Mouse (Mus musculus) layer of hippocampus, postnatal 36 days (tissue): ENCODE results near the gene Cblb. TPM values are rescaled to one million over a fixed set of nuclear protein-coding genes. Genes with fewer than 3 reads are reported as not detected.

Experiments
- DNase-seq, 2 experiments: peaks; one replicate each; pipeline ENCODE4 v3.0.0; 2022
- total RNA-seq, 2 experiments: library from RNA; stranded (reverse); gene quantifications; 2 replicates each; pipeline ENCODE4 v1.2.3; 2021

Cblb gene
- total RNA-seq, 2 experiments from 2014 or later: 39.2 to 43.4 TPM

DNA sequence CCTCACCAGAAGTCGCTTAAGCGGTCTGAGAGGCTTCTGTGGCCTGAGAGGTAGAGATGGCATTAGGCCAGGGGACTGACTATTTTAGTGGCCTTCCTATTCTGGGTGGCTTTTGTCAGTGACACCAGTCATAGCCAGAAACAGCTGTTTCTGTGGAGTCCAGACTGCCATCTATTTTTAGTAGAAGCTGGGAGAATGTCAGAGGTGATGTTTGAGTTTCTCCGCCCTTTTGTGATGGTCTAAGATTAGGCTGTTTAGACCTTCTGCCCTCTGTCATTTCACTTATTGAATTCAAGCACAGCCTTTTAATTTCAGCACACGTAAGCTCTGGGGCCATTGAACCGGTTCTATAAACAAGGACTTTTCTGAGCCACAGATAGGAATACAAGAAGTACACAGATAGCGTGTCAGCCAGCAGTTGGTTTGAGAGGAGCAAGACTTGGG lies 40.8 kb downstream of the Cblb start:
- no peak for DNase-seq

DNA sequence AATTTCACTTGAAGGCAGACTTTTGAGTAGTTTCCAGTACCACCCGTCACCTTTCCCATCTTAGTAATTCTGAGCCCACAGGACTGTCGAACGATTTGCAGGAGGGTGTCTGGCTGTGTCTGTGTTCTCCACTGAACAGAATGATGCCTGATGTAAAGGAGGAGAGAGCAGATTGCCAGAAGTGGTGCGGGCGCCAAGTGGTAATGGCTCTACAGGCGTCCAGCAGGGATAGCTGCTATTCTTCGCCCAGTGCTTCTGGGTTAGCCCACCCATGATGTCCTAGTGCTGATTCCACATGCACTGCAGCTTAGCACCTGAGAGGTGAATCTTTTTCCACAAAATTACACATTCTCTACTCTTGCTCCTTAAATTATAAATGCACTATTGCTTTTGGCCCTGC lies 45.6 kb downstream of the Cblb start:
- no peak for DNase-seq

DNA sequence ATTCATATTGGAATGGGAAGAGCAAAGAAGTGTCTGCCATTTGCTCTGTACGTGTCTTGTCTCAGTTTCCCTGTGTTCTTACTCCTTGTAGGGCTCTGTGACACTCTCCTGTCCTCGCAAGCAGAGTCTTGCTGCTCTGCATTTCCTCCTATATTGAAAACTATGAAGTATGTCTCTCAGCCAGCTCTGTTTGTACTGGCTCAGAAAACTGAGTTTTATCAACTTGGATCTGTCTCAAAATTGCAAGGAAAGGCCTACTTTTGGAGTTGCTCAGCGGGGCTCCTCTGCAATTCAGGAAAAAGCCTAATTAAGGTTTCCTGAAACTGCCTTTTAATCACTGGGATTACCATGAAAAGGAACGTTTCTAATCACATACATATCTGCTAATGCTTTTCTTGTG lies 46.9 kb downstream of the Cblb start:
- no peak for DNase-seq

- DNase-seq: no peak
Measured at GRCm38 (mm10) chr16:52078758-52079474, 47.9 kb downstream of the Cblb start.

- no peak for DNase-seq
Measured at GRCm38 (mm10) chr16:52079475-52079823, 48.4 kb downstream of the Cblb start.

DNA sequence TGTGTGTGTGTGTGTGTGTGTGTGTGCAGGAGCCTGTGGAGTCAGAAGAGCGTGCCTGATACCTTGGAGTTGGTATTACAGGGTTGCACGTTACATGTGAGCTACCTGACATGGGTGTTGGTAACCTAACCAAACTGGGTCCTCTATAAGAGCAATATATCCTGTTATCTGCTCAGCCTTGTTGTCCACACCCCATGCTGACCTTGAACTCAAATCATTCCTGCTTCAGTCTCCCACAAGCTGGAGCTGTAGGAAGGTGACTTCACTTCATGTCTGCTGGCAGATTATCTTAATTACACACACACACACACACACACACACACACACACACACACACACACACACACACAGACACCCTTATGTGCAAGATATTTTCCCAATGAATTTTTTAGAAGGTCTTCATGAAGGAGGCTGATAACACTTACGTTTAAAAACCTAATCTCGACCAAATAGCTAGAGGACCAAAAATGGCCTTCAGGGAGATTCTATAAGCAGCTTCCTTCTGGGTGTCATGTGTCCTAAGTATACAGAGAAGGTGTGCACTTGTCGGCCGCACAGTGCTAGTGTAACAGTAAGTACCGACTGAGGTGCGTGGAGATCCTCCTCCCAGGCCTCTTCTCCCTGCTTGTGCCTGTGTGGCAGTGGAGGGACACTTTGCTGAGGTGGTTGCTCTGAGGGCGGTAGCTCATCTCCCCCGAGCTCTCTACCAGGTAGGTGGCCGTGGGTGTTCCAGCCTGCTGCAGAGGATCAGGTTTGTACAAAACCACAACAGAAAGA lies 49.8 kb downstream of the Cblb start:
- DNase-seq: no peak

GRCm38 (mm10) chr16:52081756-52082155 lies 50.7 kb downstream of the Cblb start:
- no peak for DNase-seq

DNA sequence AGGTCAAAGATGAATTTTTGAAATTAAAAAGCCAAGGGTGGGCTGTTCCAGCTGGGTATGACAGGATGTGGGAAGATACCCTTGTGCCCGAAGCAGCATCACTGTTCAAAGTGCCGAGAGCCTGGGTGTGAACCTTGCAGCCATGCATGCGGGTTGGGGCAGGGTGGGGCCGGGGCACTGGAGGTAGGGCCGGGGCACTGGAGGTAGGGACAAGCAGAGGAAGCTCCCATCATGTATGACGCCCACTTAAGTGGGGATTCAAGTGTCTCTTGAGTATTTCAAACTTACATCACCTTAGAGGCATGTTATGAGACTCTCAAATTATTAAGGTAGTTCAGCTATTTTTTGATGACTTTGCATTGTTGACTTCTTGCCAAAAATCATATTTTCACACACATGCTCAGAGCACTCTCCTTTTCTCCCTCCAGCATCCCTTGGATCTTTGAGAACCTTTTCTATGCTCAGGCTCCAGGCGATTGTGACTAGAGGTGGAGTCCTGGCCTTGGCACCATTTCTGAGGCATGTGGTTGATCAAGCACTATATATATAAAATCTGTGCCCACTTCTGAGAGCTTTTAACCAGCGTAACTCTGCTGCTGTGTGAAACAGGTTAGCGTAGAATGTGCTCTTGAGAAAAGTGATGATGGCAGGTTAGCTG lies 55.9 kb downstream of the Cblb start:
- DNase-seq: no peak

DNA sequence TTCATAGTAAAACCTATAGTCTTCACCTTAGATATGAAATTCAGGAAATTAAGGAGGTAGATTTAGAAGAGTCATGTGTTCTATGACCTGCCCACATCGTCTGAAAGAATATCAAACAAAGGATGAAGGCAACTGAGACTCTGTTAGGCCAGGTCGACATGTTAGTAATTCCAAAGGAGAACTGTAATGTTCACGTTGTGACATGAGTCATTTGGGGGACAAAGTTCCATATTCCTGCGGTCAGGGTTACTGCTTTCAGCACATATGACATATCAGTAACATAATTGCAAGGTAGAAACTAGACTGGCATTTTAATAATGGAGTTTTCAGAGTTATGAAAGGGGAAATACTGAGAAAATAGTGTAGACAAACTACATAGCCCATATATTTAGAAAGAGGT lies 58.3 kb downstream of the Cblb start:
- no peak for DNase-seq

DNA sequence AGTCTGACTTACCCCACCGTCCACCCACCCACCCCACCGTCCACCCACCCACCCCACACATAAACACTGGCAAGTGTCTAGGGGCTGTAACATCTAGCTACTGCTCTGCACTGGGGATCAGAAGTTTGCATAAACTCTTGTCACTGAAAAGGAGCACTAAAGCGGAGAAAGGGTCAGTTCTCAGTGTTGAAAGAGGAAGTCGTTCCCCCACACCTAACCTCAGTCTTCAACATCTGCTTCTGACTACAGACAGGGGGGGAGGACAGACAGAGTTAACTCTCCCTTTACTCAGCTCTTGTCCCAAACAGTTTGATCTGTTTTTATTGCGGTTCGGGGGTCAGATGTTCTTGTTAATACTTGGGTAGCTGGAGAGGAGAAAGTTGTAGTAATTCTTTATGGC lies 59.9 kb downstream of the Cblb start:
- DNase-seq: no peak

GRCm38 (mm10) chr16:52093325-52094253 lies 62.6 kb downstream of the Cblb start:
- no peak for DNase-seq

GRCm38 (mm10) chr16:52094735-52095459 lies 63.9 kb downstream of the Cblb start:
- DNase-seq: no peak

- DNase-seq: no peak
Measured at GRCm38 (mm10) chr16:52095643-52096042, 64.6 kb downstream of the Cblb start.

GRCm38 (mm10) chr16:52100466-52100865 lies 69.4 kb downstream of the Cblb start:
- no peak for DNase-seq

DNA sequence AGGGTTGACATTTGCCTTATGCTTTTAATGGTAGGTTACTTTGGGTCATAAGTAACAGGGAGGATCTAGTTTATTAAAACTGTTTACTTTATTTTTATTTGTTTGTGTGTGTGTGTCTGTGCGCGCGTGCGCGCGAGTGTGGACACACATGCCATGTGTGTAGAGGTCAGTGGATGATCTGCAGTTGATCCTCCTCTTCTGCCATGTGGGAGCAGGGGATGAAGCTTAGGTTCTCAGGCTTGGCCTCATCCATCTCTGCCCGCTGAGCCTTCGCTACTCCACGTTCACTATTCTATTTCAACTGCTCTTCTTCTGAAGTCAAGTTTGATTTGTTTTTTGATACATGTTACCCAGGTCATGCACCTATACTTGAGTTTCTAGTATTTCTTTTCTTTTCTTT lies 73.6 kb downstream of the Cblb start:
- no peak for DNase-seq

GRCm38 (mm10) chr16:52107836-52108235 lies 76.8 kb downstream of the Cblb start:
- DNase-seq: no peak

DNA sequence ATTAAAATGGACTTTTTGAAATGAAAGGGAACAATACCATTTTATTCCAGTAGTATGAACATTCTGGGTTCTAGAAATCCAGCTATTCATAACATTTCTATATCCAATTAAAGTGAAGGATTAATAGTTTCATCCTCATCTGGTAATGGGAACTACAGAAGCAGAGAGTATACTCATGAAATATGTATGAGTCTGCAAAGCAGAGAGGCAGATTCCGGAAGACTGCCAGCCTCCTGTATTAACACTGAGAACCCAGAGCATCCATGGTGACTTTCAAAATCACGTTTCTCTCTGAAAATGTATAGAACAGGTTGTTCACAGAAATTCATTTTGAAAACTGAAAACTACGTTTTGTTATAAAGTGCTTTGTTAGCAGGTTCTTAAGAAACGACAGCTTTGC lies 83.4 kb downstream of the Cblb start:
- DNase-seq: no peak

DNA sequence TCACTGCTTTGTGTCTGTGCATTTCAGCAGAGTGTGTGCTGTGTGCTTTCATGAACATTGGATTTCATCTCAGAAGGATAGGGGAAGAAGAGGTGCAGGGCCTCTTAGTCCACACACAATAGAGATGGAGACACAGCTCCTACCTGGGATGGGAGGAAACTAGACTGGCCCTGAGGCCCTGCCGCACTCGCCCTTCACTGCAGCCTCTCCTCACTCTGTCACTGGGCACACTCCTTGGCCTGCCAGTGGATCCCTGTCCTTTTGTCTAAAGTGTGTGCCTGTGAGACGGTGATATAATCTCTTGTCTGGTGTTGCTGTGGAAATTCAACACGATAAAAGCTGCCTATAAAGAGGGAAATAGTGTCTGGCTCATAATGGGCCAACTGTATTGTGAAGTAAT lies 88.0 kb downstream of the Cblb start:
- no peak for DNase-seq

DNA sequence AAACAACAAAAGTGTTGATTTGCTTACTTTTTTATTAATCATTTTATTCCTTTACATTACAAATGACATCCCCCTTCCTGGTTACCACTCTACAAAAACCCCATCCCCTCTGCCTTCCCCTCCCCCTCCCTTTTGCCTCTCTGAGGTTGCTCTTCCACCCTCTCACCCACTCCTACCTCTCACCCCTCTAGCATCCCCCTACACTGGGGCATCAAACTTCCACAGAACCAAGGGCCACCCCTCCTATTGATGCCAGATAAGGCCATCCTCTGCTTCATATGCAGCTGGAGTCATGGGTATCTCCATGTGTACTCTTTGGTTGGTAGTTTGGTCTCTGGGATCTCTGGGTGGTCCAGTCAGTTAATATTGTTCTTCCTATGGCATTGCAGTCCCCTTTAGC lies 93.9 kb downstream of the Cblb start:
- DNase-seq: no peak

DNA sequence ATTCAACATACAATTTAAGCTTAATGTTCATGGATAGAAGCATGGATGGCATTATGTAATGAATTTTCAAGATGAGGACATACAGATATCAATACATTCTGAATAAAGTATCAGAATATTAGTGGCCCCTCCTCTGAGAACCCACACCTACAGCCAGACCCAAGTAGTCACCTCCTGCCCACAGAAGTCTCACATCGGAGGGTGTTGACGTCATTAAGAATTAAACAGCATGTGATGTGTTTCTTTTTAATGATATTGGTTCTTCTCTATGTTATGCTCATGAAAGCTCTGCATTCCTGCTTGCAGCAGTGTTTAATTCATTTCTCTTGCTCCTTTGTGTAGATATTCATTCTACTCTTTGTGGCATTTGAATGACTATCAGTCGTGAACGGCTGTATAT lies 94.9 kb downstream of the Cblb start:
- no peak for DNase-seq

DNA sequence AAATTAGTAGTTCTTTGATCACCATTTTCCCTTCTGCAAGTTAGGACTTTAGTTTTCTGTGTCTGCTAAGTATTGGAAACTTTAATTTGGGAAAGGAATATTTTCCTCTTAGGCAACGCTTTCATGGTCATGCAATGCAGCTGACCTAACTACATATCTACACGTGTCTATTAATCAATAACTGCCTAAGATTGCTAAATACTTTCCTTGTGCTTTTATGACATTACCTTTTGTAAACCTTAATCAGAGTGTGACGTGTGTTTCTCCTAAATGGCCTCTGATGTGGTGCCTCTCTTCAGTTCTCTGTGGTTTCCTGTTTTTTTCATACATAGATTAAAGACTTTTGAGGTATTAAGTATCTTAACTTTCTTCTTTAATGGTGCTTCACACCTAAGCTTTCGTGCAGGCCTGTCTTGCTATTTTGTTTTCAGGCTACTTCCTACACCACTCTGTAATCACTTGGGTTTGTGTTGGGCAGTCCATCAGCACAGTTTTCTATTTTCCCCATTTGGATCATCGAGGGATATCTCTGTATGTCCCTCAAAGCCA lies 98.4 kb downstream of the Cblb start:
- DNase-seq: no peak
